Mouse (Mus musculus) left cerebral cortex, adult 2 months (tissue): ENCODE measurements at regions not wholly inside any gene's neighbourhood (a gene's known extent, or its start where the extent isn't known, plus 50 kb on each side); places are given as distances from the start of the nearest gene placed in this dataset.

ENCODE experiments used
- DNase-seq, 2 experiments: peaks; one replicate each; pipeline ENCODE4 v3.0.0; 2021 to 2022; ENCODE audit warnings: low spot score in 2 of 2, mixed read lengths in 1 of 2; ENCODE audit errors: extremely low spot score in 1 of 2
- H3K27ac ChIP-seq: fragments of 200-600 bp; 2 replicates; pipeline ENCODE4 v1.8.1; 2022
- H3K4me3 ChIP-seq: fragments of 200-600 bp; 2 replicates; pipeline ENCODE4 v1.8.1; 2022
- CTCF ChIP-seq: fragments of 200-600 bp; IDR thresholded peaks from 2 replicates; pipeline ENCODE4 v1.8.1; 2022; ENCODE audit warnings: antibody characterized with exemption, mild to moderate bottlenecking, moderate library complexity
- intact Hi-C: fragments of 180-260 bp; cut with DNase I; formaldehyde crosslinking; loops from one replicate; pipeline ENCODE4 v1.15.1; 2025

GRCm38 (mm10) chr5:51941255-51941924 is 248.9 kb downstream of the Dhx15 start:
- DNase-seq: no peak
- intact Hi-C loops: no loop called here
- no peak overlapping the region for H3K27ac ChIP-seq
- H3K4me3 ChIP-seq: no peak overlapping the region
- no peak for TF ChIP-seq CTCF

- intact Hi-C loops: no loop called here
- Histone ChIP-seq H3K27ac (no peak overlapping the region), H3K4me3 (no peak overlapping the region)
- no peak for TF ChIP-seq CTCF
- DNase-seq: no peak
Measured at GRCm38 (mm10) chr5:51938845-51939244, 251.5 kb downstream of the Dhx15 start.

GRCm38 (mm10) chr5:51937320-51937719 is 253.0 kb downstream of the Dhx15 start:
- DNase-seq: no peak
- intact Hi-C loops: no loop called here
- no peak overlapping the region for H3K27ac ChIP-seq
- TF ChIP-seq CTCF: no peak
- no peak overlapping the region for H3K4me3 ChIP-seq

GRCm38 (mm10) chr5:51935391-51936354 is 254.6 kb downstream of the Dhx15 start:
- intact Hi-C loops: no loop called here
- no peak for TF ChIP-seq CTCF
- no peak for DNase-seq
- Histone ChIP-seq H3K4me3 (no peak overlapping the region), H3K27ac (no peak overlapping the region)

GRCm38 (mm10) chr5:51934910-51935309 is 255.4 kb downstream of the Dhx15 start:
- intact Hi-C loops: no loop called here
- Histone ChIP-seq H3K27ac (no peak overlapping the region), H3K4me3 (no peak overlapping the region)
- no peak for DNase-seq
- no peak for TF ChIP-seq CTCF

- TF ChIP-seq CTCF: no peak
- no peak overlapping the region for H3K27ac ChIP-seq
- intact Hi-C loops: no loop called here
- no peak for DNase-seq
- H3K4me3 ChIP-seq: no peak overlapping the region
Measured at GRCm38 (mm10) chr5:51933331-51933730, 257.0 kb downstream of the Dhx15 start.

GRCm38 (mm10) chr5:51930416-51930815 is 259.9 kb downstream of the Dhx15 start:
- intact Hi-C loops: no loop called here
- no peak for DNase-seq
- H3K27ac ChIP-seq: no peak overlapping the region
- no peak overlapping the region for H3K4me3 ChIP-seq
- no peak for TF ChIP-seq CTCF

- TF ChIP-seq CTCF: no peak
- intact Hi-C loops: no loop called here
- no peak overlapping the region for H3K27ac ChIP-seq
Measured at GRCm38 (mm10) chr5:51928801-51929200, 261.5 kb downstream of the Dhx15 start.

GRCm38 (mm10) chr5:51923417-51923816 is 266.9 kb downstream of the Dhx15 start:
- H3K4me3 ChIP-seq: no peak overlapping the region
- no peak overlapping the region for H3K27ac ChIP-seq
- DNase-seq: no peak
- TF ChIP-seq CTCF: no peak
- intact Hi-C loops: no loop called here

More at GRCm38 (mm10) chr5:51928801-51929200, 261.5 kb downstream of the Dhx15 start:
- no peak overlapping the region for H3K4me3 ChIP-seq
- DNase-seq: no peak

GRCm38 (mm10) chr5:51922973-51923372 is 267.3 kb downstream of the Dhx15 start:
- intact Hi-C loops: no loop called here
- no peak for TF ChIP-seq CTCF
- DNase-seq: no peak

GRCm38 (mm10) chr5:51922494-51922893 is 267.8 kb downstream of the Dhx15 start:
- intact Hi-C loops: no loop called here
- DNase-seq: no peak
- Histone ChIP-seq H3K4me3 (no peak overlapping the region), H3K27ac (no peak overlapping the region)
- TF ChIP-seq CTCF: no peak

More at GRCm38 (mm10) chr5:51922973-51923372, 267.3 kb downstream of the Dhx15 start:
- Histone ChIP-seq H3K4me3 (no peak overlapping the region), H3K27ac (no peak overlapping the region)

GRCm38 (mm10) chr5:51917812-51918448 is 272.4 kb downstream of the Dhx15 start:
- Histone ChIP-seq H3K4me3 (no peak overlapping the region), H3K27ac (no peak overlapping the region)
- intact Hi-C loops: no loop called here
- DNase-seq: no peak
- no peak for TF ChIP-seq CTCF
